Mouse (Mus musculus): ENCODE results near the gene Dpp6. TPM values are rescaled to one million over a fixed set of nuclear protein-coding genes. Genes with fewer than 3 reads are reported as not detected.
A peak's percentile ranks its signal among the peaks of the same experiment; 100 is the strongest.

Dpp6 gene
- 24.9 and 28.8 TPM in 2 replicates for polyA plus RNA-seq (2015; fragmentation: Nextera tagmentation; extraction: Ambion mirVana)

DNA sequence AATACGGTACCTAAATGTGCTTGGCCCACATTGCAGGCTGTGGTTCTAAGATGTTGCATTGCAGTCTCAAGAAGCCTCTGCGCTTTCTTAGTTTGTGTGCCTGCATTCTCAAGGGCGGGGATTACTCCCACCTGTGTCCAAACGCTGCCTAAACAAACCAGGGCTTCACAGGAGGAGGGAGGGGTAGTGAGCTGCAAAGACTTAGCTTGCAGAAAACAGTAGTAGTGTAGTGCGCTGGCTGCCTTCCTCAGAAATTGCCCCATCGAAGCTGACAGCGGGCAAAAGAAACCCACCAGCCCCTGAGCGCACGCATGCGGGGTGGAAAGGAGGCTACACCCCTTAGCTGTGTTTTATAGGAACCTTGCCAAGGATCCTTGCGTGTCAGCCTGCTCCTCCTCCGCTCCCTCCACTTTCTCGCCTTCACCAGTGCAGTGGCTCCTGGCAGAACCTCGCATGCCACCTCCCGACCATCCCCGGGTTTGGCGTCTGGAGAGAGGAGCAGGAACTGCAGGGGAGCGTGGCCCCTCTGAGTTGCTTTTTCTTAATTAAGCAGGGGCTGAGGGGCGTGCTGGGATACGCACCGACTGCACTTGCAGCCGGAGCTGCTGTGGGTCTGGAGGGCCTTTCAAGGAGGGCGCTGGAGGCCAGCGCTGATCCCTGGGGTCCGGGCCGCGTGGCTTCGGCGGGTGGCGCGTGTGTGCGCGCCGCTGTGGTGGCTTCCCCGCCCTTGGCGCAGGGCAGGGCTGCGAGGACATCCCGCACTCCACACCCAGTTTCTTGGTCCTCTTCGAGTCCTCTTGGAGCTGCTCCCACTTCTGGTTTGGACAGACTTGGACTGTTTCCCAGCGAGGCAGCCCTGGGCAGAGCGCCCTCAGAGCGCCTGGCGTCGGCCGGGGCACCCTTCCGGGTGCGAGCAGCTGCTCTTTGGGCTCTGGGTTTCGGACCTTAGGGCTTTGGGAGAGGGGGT is at the start of gene Dpp6:
Gene Dpp6 (plus strand): TSS at position 229 of the 967 bp plus-strand sequence.
- ATAC-seq (replicated peaks) = peak; percentile 80

GRCm38 (mm10) chr5:26783955-26784354 is 33.0 kb upstream of the Dpp6 start:
- Histone ChIP-seq H3K4me2 (replicated peaks) (no peak overlapping the region), H3K4me3 (no peak overlapping the region), H3K27me3 (no peaks in the 10 kb centered on the region), H3K36me3 (no peaks in the 10 kb centered on the region), H3K9me3 (no peaks in the 10 kb centered on the region), H3K9ac (replicated peaks) (no peak overlapping the region), H3K4me1 (no peaks in the 10 kb centered on the region), H3K27ac (replicated peaks) (no peak overlapping the region)
- no peak for ATAC-seq (replicated peaks)
- 82% methylated on average over 3 of the region's 3 CpGs for WGBS

More for the DNA sequence above, at the start of gene Dpp6:
- Histone ChIP-seq H3K4me3 (peak within 1 kb of the TSS; percentile 40), H3K27ac (replicated peaks) (no peak within 1 kb of the TSS), H3K9ac (replicated peaks) (peak within 1 kb of the TSS; percentile 34; the same call in 1 of the 2 replicates), H3K9me3 (no peaks in the 10 kb centered on the region), H3K4me1 (peaks cover 5% of the 10 kb centered on the region), H3K4me2 (replicated peaks) (peak within 1 kb of the TSS; percentile 82), H3K27me3 (peaks cover 12% of the 10 kb centered on the region), H3K36me3 (no peaks in the 10 kb centered on the region)
- WGBS = 2% methylated on average over 48 of the region's 48 CpGs

DNA sequence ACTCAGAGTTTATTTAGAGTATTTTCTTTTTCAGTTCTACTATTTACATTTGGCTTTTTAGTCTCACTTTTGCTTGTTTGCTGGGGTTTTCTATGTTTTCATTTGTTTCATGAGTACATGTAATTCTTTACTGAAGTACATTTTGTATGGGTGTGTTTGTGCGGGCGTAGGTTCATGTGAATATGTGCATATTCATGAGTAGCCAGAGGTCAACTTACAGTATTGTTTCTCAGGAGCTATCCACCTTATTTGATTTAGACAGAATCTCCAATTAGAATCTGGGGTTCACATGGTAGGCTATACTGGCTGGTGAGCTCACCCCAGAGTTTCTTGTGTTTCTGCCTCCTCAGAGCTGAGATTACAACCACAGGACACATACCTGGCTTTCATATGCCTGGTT is 21.5 kb upstream of the Dpp6 start:
- Histone ChIP-seq H3K4me2 (replicated peaks) (no peak overlapping the region), H3K27me3 (no peaks in the 10 kb centered on the region), H3K4me1 (no peaks in the 10 kb centered on the region), H3K9me3 (no peaks in the 10 kb centered on the region), H3K36me3 (no peaks in the 10 kb centered on the region), H3K9ac (replicated peaks) (no peak overlapping the region), H3K4me3 (no peak overlapping the region), H3K27ac (replicated peaks) (no peak overlapping the region)
- 95% methylated on average over 2 of the region's 2 CpGs for WGBS
- no peak for ATAC-seq (replicated peaks)

- no peaks in the 10 kb centered on the region for H3K4me1 ChIP-seq
- no peak overlapping the region for H3K4me3 ChIP-seq
- H3K27ac ChIP-seq (replicated peaks) = no peak overlapping the region
- no peaks in the 10 kb centered on the region for H3K9me3 ChIP-seq
- H3K9ac ChIP-seq (replicated peaks) = no peak overlapping the region
- H3K36me3 ChIP-seq = no peaks in the 10 kb centered on the region
- H3K27me3 ChIP-seq = no peaks in the 10 kb centered on the region
- WGBS = 91% methylated on average over 1 of the region's 1 CpGs
- no peak overlapping the region for H3K4me2 ChIP-seq (replicated peaks)
- ATAC-seq (replicated peaks) = no peak
Observed at GRCm38 (mm10) chr5:26835972-26836371, 19.0 kb downstream of the Dpp6 start.

GRCm38 (mm10) chr5:26841151-26841550 is 24.1 kb downstream of the Dpp6 start:
- H3K4me2 ChIP-seq (replicated peaks) = no peak overlapping the region
- 34% methylated on average over 4 of the region's 4 CpGs for WGBS
- no peaks in the 10 kb centered on the region for H3K9me3 ChIP-seq
- no peak overlapping the region for H3K27ac ChIP-seq (replicated peaks)
- no peaks in the 10 kb centered on the region for H3K27me3 ChIP-seq
- H3K9ac ChIP-seq (replicated peaks) = no peak overlapping the region
- no peak overlapping the region for H3K4me3 ChIP-seq
- no peak for ATAC-seq (replicated peaks)
- no peaks in the 10 kb centered on the region for H3K36me3 ChIP-seq
- no peaks in the 10 kb centered on the region for H3K4me1 ChIP-seq

GRCm38 (mm10) chr5:26854746-26855145 is 37.7 kb downstream of the Dpp6 start:
- Histone ChIP-seq H3K27me3 (no peaks in the 10 kb centered on the region), H3K4me3 (no peak overlapping the region), H3K4me2 (replicated peaks) (no peak overlapping the region), H3K36me3 (no peaks in the 10 kb centered on the region), H3K27ac (replicated peaks) (no peak overlapping the region), H3K9me3 (no peaks in the 10 kb centered on the region), H3K9ac (replicated peaks) (no peak overlapping the region), H3K4me1 (no peaks in the 10 kb centered on the region)
- no peak for ATAC-seq (replicated peaks)
- 45% methylated on average over 4 of the region's 4 CpGs for WGBS

DNA sequence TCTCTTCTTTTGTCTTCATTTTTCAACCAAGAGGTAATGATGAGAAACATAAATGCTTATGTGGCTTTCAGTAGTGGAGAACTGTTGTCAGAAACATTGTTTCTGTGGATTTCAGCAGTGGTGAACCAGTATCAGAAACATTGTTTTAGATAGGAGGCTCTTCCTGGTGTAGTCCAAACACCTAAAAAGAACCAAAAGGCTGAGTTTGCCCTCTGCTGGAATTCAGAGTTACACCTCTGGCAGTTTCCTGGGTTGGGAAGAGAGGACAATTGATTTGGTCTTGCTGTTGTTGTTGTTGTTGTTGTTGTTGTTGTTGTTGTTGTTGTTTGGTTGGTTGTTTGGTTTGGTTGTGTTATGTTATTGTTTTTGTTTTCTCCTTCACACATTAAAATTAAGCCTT is 58.4 kb downstream of the Dpp6 start:
- Histone ChIP-seq H3K4me2 (replicated peaks) (no peak overlapping the region), H3K4me1 (no peaks in the 10 kb centered on the region), H3K27me3 (no peaks in the 10 kb centered on the region), H3K36me3 (no peaks in the 10 kb centered on the region), H3K4me3 (no peak overlapping the region), H3K9ac (replicated peaks) (no peak overlapping the region), H3K27ac (replicated peaks) (no peak overlapping the region), H3K9me3 (no peaks in the 10 kb centered on the region)
- no peak for ATAC-seq (replicated peaks)

DNA sequence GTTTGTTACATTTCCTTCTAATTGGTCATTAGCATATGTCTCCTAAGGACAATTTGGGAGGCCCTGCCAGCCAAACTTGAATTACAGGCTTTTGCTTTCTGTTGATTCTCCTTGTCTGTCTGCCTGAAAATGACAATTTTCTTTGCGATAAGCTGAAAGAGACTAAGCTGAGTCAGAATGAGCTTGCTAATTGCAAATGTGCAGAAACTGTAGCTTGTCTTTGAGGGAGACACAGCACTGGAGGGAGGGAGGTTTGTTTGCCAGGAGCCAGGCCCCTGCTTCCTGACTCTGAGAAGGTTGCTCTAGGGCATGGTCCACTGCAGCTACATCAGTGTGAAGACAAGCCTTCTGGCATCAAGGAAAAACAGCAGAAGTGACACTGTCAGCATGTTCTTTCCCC is 70.5 kb downstream of the Dpp6 start:
- Histone ChIP-seq H3K9me3 (no peaks in the 10 kb centered on the region), H3K4me3 (no peak overlapping the region), H3K9ac (replicated peaks) (no peak overlapping the region), H3K4me2 (replicated peaks) (no peak overlapping the region), H3K27me3 (no peaks in the 10 kb centered on the region), H3K4me1 (peaks cover 11% of the 10 kb centered on the region), H3K27ac (replicated peaks) (no peak overlapping the region), H3K36me3 (no peaks in the 10 kb centered on the region)
- no peak; the same call in 1 of the 2 replicates for ATAC-seq (replicated peaks)
- 35% methylated on average over 1 of the region's 1 CpGs for WGBS

DNA sequence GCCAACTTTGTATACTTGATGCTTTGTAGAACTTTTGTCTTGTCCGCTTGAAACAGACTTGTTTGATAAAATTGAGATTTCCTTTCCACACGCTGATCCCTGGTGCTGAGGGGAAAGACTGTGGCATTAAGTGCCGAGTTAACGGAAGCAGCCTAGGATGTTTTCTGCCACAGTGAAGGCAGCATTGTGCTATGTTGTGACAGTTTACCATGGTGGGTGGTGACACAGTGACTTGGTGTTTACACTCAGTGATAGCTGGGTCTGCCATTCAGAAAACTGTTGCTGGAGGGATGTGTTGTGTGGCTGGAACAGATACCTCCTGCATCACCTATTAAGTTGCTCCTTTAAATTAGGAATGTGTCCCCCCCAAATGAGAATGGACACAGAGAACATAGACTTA is 71.1 kb downstream of the Dpp6 start:
- Histone ChIP-seq H3K36me3 (no peaks in the 10 kb centered on the region), H3K4me3 (no peak overlapping the region), H3K9ac (replicated peaks) (no peak overlapping the region), H3K4me2 (replicated peaks) (no peak overlapping the region), H3K27me3 (no peaks in the 10 kb centered on the region), H3K9me3 (no peaks in the 10 kb centered on the region), H3K27ac (replicated peaks) (no peak overlapping the region), H3K4me1 (peaks cover 11% of the 10 kb centered on the region)
- WGBS = 53% methylated on average over 4 of the region's 4 CpGs
- no peak for ATAC-seq (replicated peaks)

DNA sequence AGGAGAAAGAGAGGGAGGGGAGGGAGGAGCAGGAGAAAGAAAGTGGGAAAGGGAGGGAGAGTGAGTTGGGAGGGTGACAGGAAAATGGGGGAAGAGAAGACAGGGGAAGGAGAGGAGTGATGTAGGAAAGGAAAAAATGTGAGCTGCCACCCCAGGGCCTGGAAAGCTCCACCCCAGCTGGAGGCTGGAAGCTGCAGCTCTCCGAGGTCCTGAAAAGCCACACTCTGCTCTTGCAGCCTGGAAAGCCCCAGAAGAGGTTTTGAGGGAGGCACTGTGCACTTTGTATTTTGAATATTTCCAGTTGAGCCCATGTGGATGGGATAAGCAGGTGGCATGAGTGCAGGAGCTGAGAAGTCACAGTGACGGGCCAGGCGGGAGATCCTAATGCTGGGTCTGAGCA is 77.3 kb downstream of the Dpp6 start:
- no peaks in the 10 kb centered on the region for H3K9me3 ChIP-seq
- no peaks in the 10 kb centered on the region for H3K27me3 ChIP-seq
- no peak overlapping the region for H3K27ac ChIP-seq (replicated peaks)
- H3K9ac ChIP-seq (replicated peaks) = no peak overlapping the region
- no peak overlapping the region for H3K4me3 ChIP-seq
- no peak for ATAC-seq (replicated peaks)
- H3K36me3 ChIP-seq = no peaks in the 10 kb centered on the region
- WGBS = 29% methylated on average over 3 of the region's 3 CpGs
- no peaks in the 10 kb centered on the region for H3K4me1 ChIP-seq
- no peak overlapping the region for H3K4me2 ChIP-seq (replicated peaks)

DNA sequence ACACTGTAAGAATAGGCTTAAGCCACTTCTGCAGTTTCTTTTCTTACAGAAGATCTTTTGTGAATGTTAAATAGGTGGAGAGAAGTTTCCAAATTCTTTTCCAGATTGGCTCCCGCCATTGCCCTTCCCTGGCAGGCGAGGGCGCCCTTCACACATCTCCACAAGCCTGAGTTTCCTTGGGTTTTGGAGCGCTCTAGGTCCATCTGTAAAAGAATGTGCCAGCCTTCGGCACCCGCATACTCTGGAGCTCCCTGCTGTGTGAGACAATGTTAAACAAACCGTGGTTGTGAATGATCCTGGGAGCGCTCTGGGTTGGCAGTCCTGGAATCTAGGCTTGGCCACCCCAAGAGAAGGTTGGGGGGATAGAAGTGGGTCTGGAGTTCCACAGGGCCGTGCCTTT is 86.8 kb downstream of the Dpp6 start:
- H3K4me3 ChIP-seq = peak overlapping the region; percentile 43
- no peak overlapping the region for H3K9ac ChIP-seq (replicated peaks)
- H3K27ac ChIP-seq (replicated peaks) = peak overlapping the region; percentile 50; the same call in 1 of the 2 replicates
- no peaks in the 10 kb centered on the region for H3K36me3 ChIP-seq
- ATAC-seq (replicated peaks) = peak; percentile 27; the same call in 1 of the 2 replicates
- H3K4me1 ChIP-seq = peaks cover 31% of the 10 kb centered on the region
- 5% methylated on average over 9 of the region's 9 CpGs for WGBS
- no peaks in the 10 kb centered on the region for H3K9me3 ChIP-seq
- H3K27me3 ChIP-seq = no peaks in the 10 kb centered on the region
- H3K4me2 ChIP-seq (replicated peaks) = peak overlapping the region; percentile 64

DNA sequence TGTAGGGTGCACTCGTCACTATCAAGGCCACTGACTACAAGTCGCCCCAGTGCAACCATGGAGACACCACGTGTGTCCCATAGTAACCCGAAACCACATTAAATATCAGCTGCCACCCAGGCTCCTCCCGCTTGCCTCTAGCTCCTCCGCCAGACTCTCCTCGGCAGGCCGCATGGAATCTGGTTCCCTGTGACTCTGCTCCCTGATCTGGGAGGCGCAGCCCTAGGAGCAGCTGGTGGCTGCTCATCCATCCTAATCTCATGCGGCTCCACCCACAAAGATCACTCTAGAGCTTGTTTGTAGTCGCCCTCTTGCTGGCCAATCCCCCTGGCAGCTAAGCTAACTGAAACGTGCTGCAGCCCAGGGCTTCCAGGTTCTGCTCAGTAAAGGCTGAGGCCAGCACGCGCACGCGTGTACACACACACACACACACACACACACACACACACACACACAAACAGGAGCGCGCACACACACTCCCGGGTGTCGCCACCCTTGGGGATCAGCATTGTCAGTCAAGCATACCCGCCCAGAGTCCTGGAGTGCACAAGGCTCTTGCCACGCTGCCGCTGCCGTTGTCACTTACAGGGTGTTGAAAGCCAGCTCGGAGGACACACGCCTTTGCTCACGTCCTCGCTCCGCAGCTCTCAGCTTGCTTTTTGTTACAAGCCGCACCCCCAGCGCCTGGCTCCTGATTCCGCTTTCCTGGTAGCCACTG is 87.5 kb downstream of the Dpp6 start:
- Histone ChIP-seq H3K27me3 (no peaks in the 10 kb centered on the region), H3K27ac (replicated peaks) (peak overlapping the region; percentile 50), H3K4me3 (peak overlapping the region; percentile 43), H3K4me2 (replicated peaks) (peak overlapping the region; percentile 64), H3K9me3 (no peaks in the 10 kb centered on the region), H3K9ac (replicated peaks) (peak overlapping the region; percentile 48), H3K36me3 (no peaks in the 10 kb centered on the region), H3K4me1 (peaks cover 31% of the 10 kb centered on the region)
- WGBS = under 1% methylated on average over 32 of the region's 32 CpGs
- ATAC-seq (replicated peaks) = peak; percentile 93

Measured in forebrain, embryonic 15.5 days (tissue).